Mouse (Mus musculus): ENCODE measurements around the gene Arid1a. TPM values are rescaled to one million over a fixed set of nuclear protein-coding genes. Genes with fewer than 3 reads are reported as not detected.
"Not testable (repeated sequence)": the region's sequence is repeated elsewhere in the genome, so short reads cannot be mapped to it uniquely, and the experiment has no call there.

Gene Arid1a
- polyA plus RNA-seq, 1 experiment from 2014 or later, result 40.5 TPM

GRCm38 (mm10) chr4:133656997-133657396 is 99.6 kb downstream of the Arid1a start:
- no peak overlapping the region for H3K4me3 ChIP-seq (ENCODE audit: low read depth, low read length)
- 19% methylated on average over 4 of the region's 4 CpGs for WGBS
- no peak overlapping the region for H3K27ac ChIP-seq (ENCODE audit: low read depth)
- H3K36me3 ChIP-seq (ENCODE audit: control insufficient read depth, insufficient read depth, low read length), result peaks cover 5% of the 10 kb centered on the region; the same call in 1 of the 2 replicates
- no peak for ATAC-seq (replicated peaks; ENCODE audit: low FRiP score, low TSS enrichment, low read depth)
- H3K4me1 ChIP-seq (replicated peaks; ENCODE audit: control insufficient read depth, insufficient read depth, low read length), result peaks cover 37% of the 10 kb centered on the region
- DNase-seq (ENCODE audit: low spot score), result no peak
- H3K9me3 ChIP-seq (ENCODE audit: control insufficient read depth, low read length), result no peaks in the 10 kb centered on the region
- no peak overlapping the region for H3K9ac ChIP-seq (ENCODE audit: low read length)
- no peak overlapping the region for H3K4me2 ChIP-seq (ENCODE audit: low read length)
- no peaks in the 10 kb centered on the region for H3K27me3 ChIP-seq (replicated peaks; ENCODE audit: control insufficient read depth, insufficient read depth, low read length)

- H3K27ac ChIP-seq (ENCODE audit: low read depth), result no peak overlapping the region
- 51% methylated on average over 4 of the region's 4 CpGs for WGBS
- DNase-seq (ENCODE audit: low spot score), result no peak
- no peak overlapping the region for H3K4me3 ChIP-seq (ENCODE audit: low read depth, low read length)
- H3K9ac ChIP-seq (ENCODE audit: low read length), result no peak overlapping the region
- H3K27me3 ChIP-seq (replicated peaks; ENCODE audit: control insufficient read depth, insufficient read depth, low read length), result no peaks in the 10 kb centered on the region
- ATAC-seq (replicated peaks; ENCODE audit: low FRiP score, low TSS enrichment, low read depth), result no peak
- H3K36me3 ChIP-seq (ENCODE audit: control insufficient read depth, insufficient read depth, low read length), result no peaks in the 10 kb centered on the region
- H3K9me3 ChIP-seq (ENCODE audit: control insufficient read depth, low read length), result no peaks in the 10 kb centered on the region
- peaks cover 35% of the 10 kb centered on the region for H3K4me1 ChIP-seq (replicated peaks; ENCODE audit: control insufficient read depth, insufficient read depth, low read length)
- no peak overlapping the region for H3K4me2 ChIP-seq (ENCODE audit: low read length)
Observed at GRCm38 (mm10) chr4:133656294-133656693, 100.3 kb downstream of the Arid1a start.

GRCm38 (mm10) chr4:133654070-133654469 is 102.5 kb downstream of the Arid1a start:
- not testable (repeated sequence) for H3K36me3 ChIP-seq (ENCODE audit: control insufficient read depth, insufficient read depth, low read length); H3K4me2 ChIP-seq (ENCODE audit: low read length); H3K27ac ChIP-seq (ENCODE audit: low read depth); H3K9me3 ChIP-seq (ENCODE audit: control insufficient read depth, low read length); H3K4me3 ChIP-seq (ENCODE audit: low read depth, low read length); H3K9ac ChIP-seq (ENCODE audit: low read length); H3K27me3 ChIP-seq (replicated peaks; ENCODE audit: control insufficient read depth, insufficient read depth, low read length); ATAC-seq (replicated peaks; ENCODE audit: low FRiP score, low TSS enrichment, low read depth); DNase-seq (ENCODE audit: low spot score)
- 98% methylated on average over 5 of the region's 5 CpGs for WGBS
- H3K4me1 ChIP-seq (replicated peaks; ENCODE audit: control insufficient read depth, insufficient read depth, low read length), result peaks cover 14% of the 10 kb centered on the region

- ATAC-seq (replicated peaks; ENCODE audit: low FRiP score, low TSS enrichment, low read depth), result no peak
- H3K4me2 ChIP-seq (ENCODE audit: low read length), result no peak overlapping the region
- H3K9me3 ChIP-seq (ENCODE audit: control insufficient read depth, low read length), result no peaks in the 10 kb centered on the region
Observed at GRCm38 (mm10) chr4:133652746-133653145, 103.8 kb downstream of the Arid1a start.

GRCm38 (mm10) chr4:133651986-133652385 is 104.6 kb downstream of the Arid1a start:
- Histone ChIP-seq H3K9ac (ENCODE audit: low read length) (no peak overlapping the region), H3K27ac (ENCODE audit: low read depth) (no peak overlapping the region), H3K36me3 (ENCODE audit: control insufficient read depth, insufficient read depth, low read length) (no peaks in the 10 kb centered on the region), H3K4me1 (replicated peaks; ENCODE audit: control insufficient read depth, insufficient read depth, low read length) (peaks cover under 1% of the 10 kb centered on the region; the same call in 1 of the 2 replicates), H3K9me3 (ENCODE audit: control insufficient read depth, low read length) (no peaks in the 10 kb centered on the region), H3K27me3 (replicated peaks; ENCODE audit: control insufficient read depth, insufficient read depth, low read length) (no peaks in the 10 kb centered on the region), H3K4me3 (ENCODE audit: low read depth, low read length) (no peak overlapping the region), H3K4me2 (ENCODE audit: low read length) (no peak overlapping the region)
- DNase-seq (ENCODE audit: low spot score) (no peak), ATAC-seq (replicated peaks; ENCODE audit: low FRiP score, low TSS enrichment, low read depth) (no peak)
- WGBS, result 47% methylated on average over 4 of the region's 4 CpGs

More at GRCm38 (mm10) chr4:133652746-133653145, 103.8 kb downstream of the Arid1a start:
- Histone ChIP-seq H3K36me3 (ENCODE audit: control insufficient read depth, insufficient read depth, low read length) (no peaks in the 10 kb centered on the region), H3K27me3 (replicated peaks; ENCODE audit: control insufficient read depth, insufficient read depth, low read length) (no peaks in the 10 kb centered on the region), H3K9ac (ENCODE audit: low read length) (no peak overlapping the region), H3K4me3 (ENCODE audit: low read depth, low read length) (no peak overlapping the region), H3K4me1 (replicated peaks; ENCODE audit: control insufficient read depth, insufficient read depth, low read length) (peaks cover 3% of the 10 kb centered on the region; the same call in 1 of the 2 replicates), H3K27ac (ENCODE audit: low read depth) (no peak overlapping the region)
- DNase-seq (ENCODE audit: low spot score), result no peak
- 82% methylated on average over 10 of the region's 10 CpGs for WGBS

- Histone ChIP-seq H3K4me2 (ENCODE audit: low read length) (no peak overlapping the region), H3K9me3 (ENCODE audit: control insufficient read depth, low read length) (no peaks in the 10 kb centered on the region), H3K4me3 (ENCODE audit: low read depth, low read length) (no peak overlapping the region), H3K36me3 (ENCODE audit: control insufficient read depth, insufficient read depth, low read length) (no peaks in the 10 kb centered on the region), H3K4me1 (replicated peaks; ENCODE audit: control insufficient read depth, insufficient read depth, low read length) (no peaks in the 10 kb centered on the region), H3K9ac (ENCODE audit: low read length) (no peak overlapping the region), H3K27me3 (replicated peaks; ENCODE audit: control insufficient read depth, insufficient read depth, low read length) (no peaks in the 10 kb centered on the region), H3K27ac (ENCODE audit: low read depth) (no peak overlapping the region)
- DNase-seq (ENCODE audit: low spot score) (no peak), ATAC-seq (replicated peaks; ENCODE audit: low FRiP score, low TSS enrichment, low read depth) (no peak)
- WGBS, result 55% methylated on average over 10 of the region's 10 CpGs
Observed at GRCm38 (mm10) chr4:133651445-133651844, 105.1 kb downstream of the Arid1a start.

- no peaks in the 10 kb centered on the region for H3K4me1 ChIP-seq (replicated peaks; ENCODE audit: control insufficient read depth, insufficient read depth, low read length)
- no peak within 1 kb of the TSS for H3K27ac ChIP-seq (ENCODE audit: low read depth)
- peak within 1 kb of the TSS; percentile 29 for H3K4me2 ChIP-seq (ENCODE audit: low read length)
- 47% methylated on average over 7 of the region's 7 CpGs for WGBS
- H3K27me3 ChIP-seq (replicated peaks; ENCODE audit: control insufficient read depth, insufficient read depth, low read length), result no peaks in the 10 kb centered on the region
- no peaks in the 10 kb centered on the region for H3K36me3 ChIP-seq (ENCODE audit: control insufficient read depth, insufficient read depth, low read length)
- peak; percentile 84 for DNase-seq (ENCODE audit: low spot score)
- H3K4me3 ChIP-seq (ENCODE audit: low read depth, low read length), result peak within 1 kb of the TSS; percentile 18; the same call in 1 of the 2 replicates
- no peak for ATAC-seq (replicated peaks; ENCODE audit: low FRiP score, low TSS enrichment, low read depth)
- peak within 1 kb of the TSS; percentile 25; the same call in 1 of the 2 replicates for H3K9ac ChIP-seq (ENCODE audit: low read length)
- H3K9me3 ChIP-seq (ENCODE audit: control insufficient read depth, low read length), result 0 out of 2 replicates have a peak, but pooled peaks cover 2% of the 10 kb centered on the region
Observed at GRCm38 (mm10) chr4:133649989-133650699, 106.4 kb downstream of the Arid1a start, which contains the start of gene Zdhhc18. Gene Zdhhc18, minus strand, starts transcription at chr4:133650154.

- H3K9me3 ChIP-seq (ENCODE audit: control insufficient read depth, low read length); ATAC-seq (replicated peaks; ENCODE audit: low FRiP score, low TSS enrichment, low read depth); H3K4me1 ChIP-seq (replicated peaks; ENCODE audit: control insufficient read depth, insufficient read depth, low read length); DNase-seq (ENCODE audit: low spot score); H3K27me3 ChIP-seq (replicated peaks; ENCODE audit: control insufficient read depth, insufficient read depth, low read length); H3K36me3 ChIP-seq (ENCODE audit: control insufficient read depth, insufficient read depth, low read length); H3K9ac ChIP-seq (ENCODE audit: low read length); H3K27ac ChIP-seq (ENCODE audit: low read depth): not testable (repeated sequence)
- WGBS, result 73% methylated on average over 5 of the region's 5 CpGs
- H3K4me2 ChIP-seq (ENCODE audit: low read length), result peak overlapping the region; percentile 29; the same call in 1 of the 2 replicates
- H3K4me3 ChIP-seq (ENCODE audit: low read depth, low read length), result peak overlapping the region; percentile 18; the same call in 1 of the 2 replicates
Observed at GRCm38 (mm10) chr4:133649464-133649863, 107.1 kb downstream of the Arid1a start.

GRCm38 (mm10) chr4:133645680-133646079 is 110.9 kb downstream of the Arid1a start:
- Histone ChIP-seq H3K27me3 (replicated peaks; ENCODE audit: control insufficient read depth, insufficient read depth, low read length) (no peaks in the 10 kb centered on the region), H3K9ac (ENCODE audit: low read length) (no peak overlapping the region), H3K27ac (ENCODE audit: low read depth) (no peak overlapping the region), H3K9me3 (ENCODE audit: control insufficient read depth, low read length) (peaks cover 11% of the 10 kb centered on the region; the same call in 1 of the 2 replicates), H3K36me3 (ENCODE audit: control insufficient read depth, insufficient read depth, low read length) (no peaks in the 10 kb centered on the region), H3K4me2 (ENCODE audit: low read length) (no peak overlapping the region; the same call in 1 of the 2 replicates), H3K4me1 (replicated peaks; ENCODE audit: control insufficient read depth, insufficient read depth, low read length) (no peaks in the 10 kb centered on the region), H3K4me3 (ENCODE audit: low read depth, low read length) (no peak overlapping the region)
- ATAC-seq (replicated peaks; ENCODE audit: low FRiP score, low TSS enrichment, low read depth) (no peak), DNase-seq (ENCODE audit: low spot score) (no peak)
- 39% methylated on average over 21 of the region's 21 CpGs for WGBS

Data from intestine, embryonic 14.5 days (tissue).